Mouse (Mus musculus) neural tube, embryonic 13.5 days (tissue): Measurements from ENCODE around the gene Fggy. TPM values are rescaled to one million over a fixed set of nuclear protein-coding genes. Genes with fewer than 3 reads are reported as not detected.

ENCODE experiments used
- ATAC-seq: fragments of 200-750 bp; cut with Nextera tagmentation; 2 replicates; pipeline ENCODE4 v1.8.0; 2017; ENCODE audit warnings: low read depth, mild to moderate bottlenecking, moderate TSS enrichment, moderate library complexity
- H3K27ac ChIP-seq: fragments of 300-500 bp; sonication (generic); replicated peaks from 2 replicates; pipeline ENCODE4 v1.5.1; 2015; ENCODE audit warnings: moderate library complexity, mild to moderate bottlenecking, inconsistent platforms
- H3K27me3 ChIP-seq: fragments of 300-500 bp; sonication (generic); 2 replicates; pipeline ENCODE4 v1.6.1; 2015; ENCODE audit warnings: mild to moderate bottlenecking, inconsistent platforms
- H3K36me3 ChIP-seq: fragments of 300-500 bp; sonication (generic); 2 replicates; pipeline ENCODE4 v1.6.1; 2015; ENCODE audit warnings: mild to moderate bottlenecking, inconsistent platforms
- H3K4me1 ChIP-seq: fragments of 300-500 bp; sonication (generic); replicated peaks from 2 replicates; pipeline ENCODE4 v1.6.1; 2015; ENCODE audit warnings: inconsistent platforms
- H3K4me2 ChIP-seq: fragments of 300-500 bp; sonication (generic); 2 replicates; pipeline ENCODE4 v1.6.1; 2015; ENCODE audit warnings: inconsistent platforms, mild to moderate bottlenecking, moderate library complexity
- H3K4me3 ChIP-seq: fragments of 300-500 bp; sonication (generic); 2 replicates; pipeline ENCODE4 v1.5.1; 2015; ENCODE audit warnings: mild to moderate bottlenecking, inconsistent platforms
- H3K9ac ChIP-seq: fragments of 300-500 bp; sonication (generic); 2 replicates; pipeline ENCODE4 v1.6.1; 2015; ENCODE audit warnings: moderate library complexity, mild to moderate bottlenecking, inconsistent platforms
- H3K9me3 ChIP-seq: fragments of 300-500 bp; sonication (generic); 2 replicates; pipeline ENCODE4 v1.6.1; 2016; ENCODE audit warnings: inconsistent platforms
- WGBS: fragments of 180-500 bp; shearing (Covaris S2); methylation state at CpG from one replicate; pipeline ENCODE4 v1.1.7; 2015; 5-methylcytosine and 5-hydroxymethylcytosine counted together
- polyA plus RNA-seq: library from polyadenylated mRNA; unstranded; fragments of >200 nt; fragmentation: Nextera tagmentation; extraction: Ambion mirVana; gene quantifications from 2 replicates; pipeline ENCODE4 v1.2.1, GENCODE M21; 2015

The Fggy gene
- polyA plus RNA-seq, 1 experiment from 2014 or later, result 6.9 TPM

GRCm38 (mm10) chr4:95648801-95649551 lies 91.7 kb downstream of the Fggy start:
- H3K36me3 ChIP-seq, result no peaks in the 10 kb centered on the region
- no peak overlapping the region for H3K9ac ChIP-seq
- H3K9me3 ChIP-seq, result no peaks in the 10 kb centered on the region
- H3K4me1 ChIP-seq, result peaks cover 16% of the 10 kb centered on the region
- H3K27ac ChIP-seq, result no peak overlapping the region
- H3K4me3 ChIP-seq, result no peak overlapping the region
- WGBS, result 81% methylated on average over 3 of the region's 3 CpGs
- H3K4me2 ChIP-seq, result no peak overlapping the region
- no peaks in the 10 kb centered on the region for H3K27me3 ChIP-seq
- ATAC-seq, result no peak

- no peak overlapping the region for H3K9ac ChIP-seq
- H3K27ac ChIP-seq, result no peak overlapping the region
- 88% methylated on average over 3 of the region's 3 CpGs for WGBS
- H3K4me2 ChIP-seq, result no peak overlapping the region
- H3K36me3 ChIP-seq, result no peaks in the 10 kb centered on the region
- peaks cover 15% of the 10 kb centered on the region for H3K4me1 ChIP-seq
- H3K27me3 ChIP-seq, result no peaks in the 10 kb centered on the region
- ATAC-seq, result no peak
- H3K9me3 ChIP-seq, result no peaks in the 10 kb centered on the region
- H3K4me3 ChIP-seq, result no peak overlapping the region
Measured at GRCm38 (mm10) chr4:95649552-95649905, 92.2 kb downstream of the Fggy start.

- H3K27ac ChIP-seq, result no peak overlapping the region
- no peak for ATAC-seq
- H3K4me3 ChIP-seq, result no peak overlapping the region
- H3K36me3 ChIP-seq, result no peaks in the 10 kb centered on the region
- peaks cover 15% of the 10 kb centered on the region for H3K4me1 ChIP-seq
- H3K4me2 ChIP-seq, result no peak overlapping the region
- WGBS, result 72% methylated on average over 6 of the region's 6 CpGs
- no peak overlapping the region for H3K9ac ChIP-seq
- no peaks in the 10 kb centered on the region for H3K9me3 ChIP-seq
- H3K27me3 ChIP-seq, result no peaks in the 10 kb centered on the region
Measured at GRCm38 (mm10) chr4:95649980-95650379, 92.7 kb downstream of the Fggy start.

DNA sequence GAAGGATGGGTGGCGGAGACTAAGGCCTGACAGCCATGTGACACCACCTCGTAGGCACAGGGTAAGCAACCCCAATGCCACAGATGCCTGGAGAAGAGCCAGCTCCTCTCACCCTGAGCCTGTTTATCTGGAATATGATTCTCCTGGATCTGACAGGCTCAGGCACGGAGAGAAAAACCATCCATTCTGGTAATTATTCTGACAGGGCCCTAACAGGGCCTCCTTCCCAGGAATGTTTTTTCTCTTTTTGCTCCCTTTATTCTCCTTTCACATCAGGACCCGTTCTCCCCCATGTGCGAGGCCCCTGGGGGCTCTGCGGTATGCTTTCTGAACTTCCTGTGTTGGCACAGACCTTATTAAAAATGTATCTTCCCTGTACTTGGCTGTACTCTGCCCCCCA lies 94.7 kb downstream of the Fggy start:
- no peaks in the 10 kb centered on the region for H3K36me3 ChIP-seq
- no peak overlapping the region; the same call in 1 of the 2 replicates for H3K27ac ChIP-seq
- no peaks in the 10 kb centered on the region for H3K27me3 ChIP-seq
- peak overlapping the region; percentile 17; the same call in 1 of the 2 replicates for H3K9ac ChIP-seq
- no peak for ATAC-seq
- WGBS, result 33% methylated on average over 6 of the region's 6 CpGs
- no peak overlapping the region for H3K4me2 ChIP-seq
- H3K9me3 ChIP-seq, result no peaks in the 10 kb centered on the region
- H3K4me3 ChIP-seq, result no peak overlapping the region
- peaks cover 15% of the 10 kb centered on the region for H3K4me1 ChIP-seq

DNA sequence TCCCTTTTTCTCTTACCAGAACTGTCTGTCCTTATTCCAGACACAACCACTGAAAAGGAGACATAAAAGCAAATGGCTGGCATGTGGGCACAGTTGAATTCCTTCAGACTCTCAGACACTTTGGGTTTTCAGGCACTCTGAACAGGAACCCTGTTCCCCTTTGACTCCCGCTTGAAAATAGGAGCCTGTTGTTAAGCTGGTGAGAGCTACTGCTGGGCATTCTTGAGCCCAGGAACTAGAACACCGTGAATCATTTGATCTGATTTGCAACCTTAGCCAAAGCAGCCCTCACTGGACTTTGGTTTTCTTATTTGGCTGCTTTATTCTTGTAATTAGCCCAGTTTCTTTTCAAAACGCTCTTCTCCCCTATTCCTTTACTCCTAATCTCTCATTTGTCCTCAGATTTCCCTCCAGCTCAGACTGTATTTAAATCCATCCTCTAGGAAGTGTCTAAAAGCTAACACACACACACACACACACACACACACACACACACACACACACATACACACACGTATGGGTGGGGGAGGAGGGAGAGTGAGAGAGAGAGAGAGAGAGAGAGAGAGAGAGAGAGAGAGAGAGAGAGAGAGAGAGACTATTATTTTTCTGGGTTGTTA lies 96.1 kb downstream of the Fggy start:
- Histone ChIP-seq H3K4me1 (peaks cover 15% of the 10 kb centered on the region), H3K4me2 (no peak overlapping the region), H3K4me3 (no peak overlapping the region), H3K27ac (no peak overlapping the region), H3K27me3 (no peaks in the 10 kb centered on the region), H3K36me3 (no peaks in the 10 kb centered on the region), H3K9me3 (no peaks in the 10 kb centered on the region), H3K9ac (no peak overlapping the region)
- ATAC-seq, result no peak
- WGBS, result 42% methylated on average over 3 of the region's 4 CpGs

GRCm38 (mm10) chr4:95653913-95654301 lies 96.6 kb downstream of the Fggy start:
- no peaks in the 10 kb centered on the region for H3K36me3 ChIP-seq
- H3K4me3 ChIP-seq, result no peak overlapping the region
- H3K27ac ChIP-seq, result no peak overlapping the region
- no peak overlapping the region for H3K9ac ChIP-seq
- no peak for ATAC-seq
- 75% methylated on average over 4 of the region's 4 CpGs for WGBS
- H3K4me1 ChIP-seq, result peaks cover 15% of the 10 kb centered on the region
- no peaks in the 10 kb centered on the region for H3K9me3 ChIP-seq
- H3K4me2 ChIP-seq, result no peak overlapping the region
- H3K27me3 ChIP-seq, result no peaks in the 10 kb centered on the region

GRCm38 (mm10) chr4:95659024-95659423 lies 101.7 kb downstream of the Fggy start:
- Histone ChIP-seq H3K27me3 (no peaks in the 10 kb centered on the region), H3K36me3 (no peaks in the 10 kb centered on the region), H3K4me1 (no peaks in the 10 kb centered on the region), H3K4me3 (no peak overlapping the region), H3K9ac (no peak overlapping the region), H3K4me2 (no peak overlapping the region), H3K27ac (no peak overlapping the region), H3K9me3 (no peaks in the 10 kb centered on the region)
- 38% methylated on average over 3 of the region's 3 CpGs for WGBS
- ATAC-seq, result no peak

DNA sequence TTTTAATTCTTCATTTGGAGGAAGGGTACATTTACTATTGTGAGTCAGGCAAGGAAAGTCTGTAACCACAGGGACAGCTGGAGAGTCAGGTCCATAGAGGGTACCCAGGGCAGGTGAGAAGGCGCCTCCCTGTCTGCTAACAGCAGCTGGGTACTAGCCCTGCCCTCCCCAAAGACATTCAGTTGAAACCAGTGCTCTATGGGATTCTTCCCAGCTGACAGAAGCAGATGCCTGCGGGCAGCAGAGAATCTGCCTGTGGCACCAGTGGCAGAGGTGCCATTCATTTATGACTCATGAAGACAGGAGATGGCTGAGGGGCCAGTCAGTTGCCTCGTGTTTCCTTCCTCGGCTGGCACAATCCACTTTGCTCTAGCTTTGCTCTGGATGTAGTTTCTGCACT lies 106.3 kb downstream of the Fggy start:
- Histone ChIP-seq H3K36me3 (no peaks in the 10 kb centered on the region), H3K9me3 (no peaks in the 10 kb centered on the region), H3K4me2 (no peak overlapping the region), H3K9ac (no peak overlapping the region), H3K4me1 (no peaks in the 10 kb centered on the region), H3K27ac (no peak overlapping the region), H3K27me3 (no peaks in the 10 kb centered on the region), H3K4me3 (no peak overlapping the region)
- 77% methylated on average over 4 of the region's 4 CpGs for WGBS
- no peak for ATAC-seq

DNA sequence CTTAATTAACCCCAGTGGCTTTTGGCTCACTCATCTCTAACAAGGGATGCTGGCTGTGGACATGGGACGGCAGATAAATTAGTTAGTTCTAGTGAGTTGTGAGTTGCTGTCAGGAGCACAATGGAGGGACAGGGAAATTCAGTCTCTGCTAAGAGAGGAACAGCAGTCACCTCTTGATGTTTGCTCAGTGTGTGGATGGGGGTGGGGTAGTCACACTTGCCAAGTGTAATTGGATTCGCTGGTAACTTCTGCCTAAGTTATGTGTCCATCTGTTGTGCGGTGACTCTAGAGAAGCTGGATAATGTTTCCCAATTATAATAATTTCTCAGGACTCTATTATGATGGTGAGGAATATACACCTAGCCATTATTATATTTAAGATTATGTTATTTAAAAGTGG lies 107.0 kb downstream of the Fggy start:
- no peak overlapping the region for H3K4me2 ChIP-seq
- no peak overlapping the region for H3K9ac ChIP-seq
- H3K9me3 ChIP-seq, result no peaks in the 10 kb centered on the region
- H3K27me3 ChIP-seq, result no peaks in the 10 kb centered on the region
- H3K36me3 ChIP-seq, result no peaks in the 10 kb centered on the region
- 54% methylated on average over 3 of the region's 3 CpGs for WGBS
- H3K4me1 ChIP-seq, result no peaks in the 10 kb centered on the region
- ATAC-seq, result no peak
- H3K4me3 ChIP-seq, result no peak overlapping the region
- H3K27ac ChIP-seq, result no peak overlapping the region

- no peaks in the 10 kb centered on the region for H3K36me3 ChIP-seq
- H3K4me3 ChIP-seq, result no peak overlapping the region
- ATAC-seq, result no peak
- H3K9me3 ChIP-seq, result no peaks in the 10 kb centered on the region
- 83% methylated on average over 7 of the region's 7 CpGs for WGBS
- no peak overlapping the region for H3K9ac ChIP-seq
- no peaks in the 10 kb centered on the region for H3K4me1 ChIP-seq
- no peak overlapping the region for H3K4me2 ChIP-seq
- no peaks in the 10 kb centered on the region for H3K27me3 ChIP-seq
- no peak overlapping the region for H3K27ac ChIP-seq
Measured at GRCm38 (mm10) chr4:95666284-95666889, 109.1 kb downstream of the Fggy start.

- Histone ChIP-seq H3K9me3 (no peaks in the 10 kb centered on the region), H3K4me3 (no peak overlapping the region), H3K4me1 (no peaks in the 10 kb centered on the region), H3K4me2 (no peak overlapping the region), H3K36me3 (no peaks in the 10 kb centered on the region), H3K27me3 (no peaks in the 10 kb centered on the region), H3K27ac (no peak overlapping the region), H3K9ac (no peak overlapping the region)
- no peak for ATAC-seq
- WGBS, result 90% methylated on average over 2 of the region's 2 CpGs
Measured at GRCm38 (mm10) chr4:95666896-95667295, 109.6 kb downstream of the Fggy start.

DNA sequence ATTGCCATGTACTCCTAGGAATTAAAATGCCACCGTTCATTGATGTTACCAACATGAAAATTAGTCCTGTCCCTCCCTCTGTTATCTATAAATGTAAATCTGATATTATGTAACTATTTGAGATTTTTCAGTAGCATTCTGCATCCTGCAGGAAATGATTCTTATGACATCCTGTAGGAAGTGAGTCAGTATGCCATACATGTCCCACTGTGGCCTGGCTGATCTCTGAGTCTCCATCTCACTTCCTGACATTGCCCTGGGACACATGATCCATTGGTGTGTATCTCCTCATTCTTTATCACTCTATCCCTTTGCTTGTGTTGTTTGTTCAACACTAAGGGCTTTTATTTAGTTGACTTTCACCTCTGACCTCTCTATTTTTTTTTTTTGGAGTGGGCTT lies 110.3 kb downstream of the Fggy start:
- Histone ChIP-seq H3K9me3 (no peaks in the 10 kb centered on the region), H3K9ac (no peak overlapping the region), H3K36me3 (no peaks in the 10 kb centered on the region), H3K27ac (no peak overlapping the region), H3K4me2 (no peak overlapping the region), H3K27me3 (no peaks in the 10 kb centered on the region), H3K4me1 (no peaks in the 10 kb centered on the region), H3K4me3 (no peak overlapping the region)
- ATAC-seq, result no peak
- 97% methylated on average over 1 of the region's 1 CpGs for WGBS
